Mouse (Mus musculus): ENCODE data around the gene Mum1. TPM values are rescaled to one million over a fixed set of nuclear protein-coding genes. Genes with fewer than 3 reads are reported as not detected.
A peak's percentile ranks its signal among the peaks of the same experiment; 100 is the strongest.

Gene Mum1
- total RNA-seq, 1 experiment from 2014 or later, result 37.9 TPM

DNA sequence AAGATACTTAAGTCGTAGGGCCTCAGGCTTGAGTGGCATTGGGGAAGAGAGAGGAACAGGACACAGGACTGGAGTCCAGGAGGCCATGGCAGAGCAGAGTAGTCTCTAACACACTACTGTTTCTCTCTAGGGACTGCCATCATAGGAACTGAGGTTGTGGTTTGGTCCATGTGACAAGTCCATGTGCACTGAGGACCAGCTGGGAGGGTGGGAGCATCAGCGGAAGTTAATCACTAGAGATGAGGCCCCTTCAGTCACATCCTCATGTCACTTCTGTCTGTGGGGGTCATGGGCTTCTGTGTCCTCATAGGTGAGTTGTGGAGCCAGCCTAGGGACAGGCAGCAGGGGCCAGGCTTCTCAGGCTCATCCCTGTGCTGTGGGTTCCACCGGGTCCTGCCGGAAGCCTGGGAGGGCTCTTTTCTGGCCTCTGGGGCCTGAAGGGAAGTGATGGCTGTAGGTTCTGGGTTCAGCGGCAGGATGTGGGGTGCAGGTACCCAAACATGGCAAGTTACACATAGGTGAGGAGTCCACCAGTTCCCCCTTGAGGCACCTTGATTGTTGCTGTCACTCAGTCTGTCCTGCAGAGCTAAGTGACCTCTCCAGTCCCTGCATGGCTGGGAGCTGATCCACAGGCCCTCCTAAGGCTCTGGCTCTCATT, 45.1 kb downstream of the Mum1 start:
- no peak for DNase-seq

DNA sequence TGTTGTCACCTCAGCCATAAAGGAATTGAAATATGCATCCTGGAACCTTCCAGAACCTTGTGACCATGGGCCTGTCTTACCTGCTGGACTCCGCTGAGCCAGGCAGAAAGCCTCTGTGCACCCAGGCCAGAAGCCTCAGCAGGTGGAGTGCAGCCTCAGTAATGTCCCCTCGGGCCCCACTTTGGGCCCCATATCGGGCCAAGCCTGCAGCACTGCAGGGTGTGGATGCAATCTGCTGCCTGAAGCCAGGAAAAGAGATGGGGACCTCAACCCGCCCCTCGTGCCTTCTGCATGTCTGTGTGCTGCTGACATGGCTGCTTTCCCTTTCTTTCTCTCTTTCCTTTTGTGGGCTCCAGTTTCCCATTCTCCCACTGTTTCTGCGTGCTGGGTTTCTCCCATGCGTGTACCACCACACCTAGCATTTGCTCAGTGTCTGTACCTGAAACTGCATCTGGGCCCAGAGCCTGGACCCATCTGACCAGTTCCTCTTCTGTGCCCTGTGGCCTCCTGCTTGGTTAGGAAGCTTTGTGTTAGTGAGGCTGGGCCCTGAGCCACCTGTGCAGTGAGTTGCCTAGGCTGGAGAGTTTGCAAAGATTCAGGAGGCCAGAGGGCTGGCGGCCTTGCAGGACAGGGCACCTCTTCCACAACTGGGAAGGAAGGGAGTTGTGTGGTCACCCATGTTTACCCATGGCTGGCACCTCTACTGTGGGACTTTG, 45.8 kb downstream of the Mum1 start:
- DNase-seq, result no peak

GRCm38 (mm10) chr10:80273847-80274246, 47.6 kb downstream of the Mum1 start:
- DNase-seq, result no peak

GRCm38 (mm10) chr10:80276238-80276637, 50.0 kb downstream of the Mum1 start:
- no peak for DNase-seq

DNA sequence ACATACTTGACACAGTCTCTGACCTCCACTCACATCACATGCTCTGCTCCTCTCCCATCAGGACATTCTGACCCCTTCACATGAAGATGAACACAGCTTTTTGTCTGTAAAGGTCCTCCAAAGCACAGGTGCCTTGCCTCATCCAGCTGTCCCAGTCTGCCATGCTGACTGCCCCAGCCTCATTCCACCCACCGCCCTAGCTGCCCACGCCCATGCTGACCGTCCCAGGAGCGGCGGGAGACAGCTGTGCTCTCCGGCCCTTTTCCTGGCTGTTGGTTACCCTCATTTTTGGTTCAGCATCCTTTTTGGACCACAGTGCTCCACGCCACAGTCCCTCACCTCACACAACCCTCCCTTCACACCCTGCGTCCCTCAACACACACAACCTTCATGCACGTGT, 52.2 kb downstream of the Mum1 start:
- DNase-seq, result no peak

- DNase-seq, result no peak
These were observed 53.0 kb downstream of the Mum1 start for GRCm38 (mm10) chr10:80279273-80279672.

GRCm38 (mm10) chr10:80281304-80281703, 55.1 kb downstream of the Mum1 start:
- peak; percentile 49 for DNase-seq

GRCm38 (mm10) chr10:80281921-80282371, 55.7 kb downstream of the Mum1 start:
- peak; percentile 59 for DNase-seq

- DNase-seq, result no peak
These were observed 56.5 kb downstream of the Mum1 start for GRCm38 (mm10) chr10:80282481-80283441.

DNA sequence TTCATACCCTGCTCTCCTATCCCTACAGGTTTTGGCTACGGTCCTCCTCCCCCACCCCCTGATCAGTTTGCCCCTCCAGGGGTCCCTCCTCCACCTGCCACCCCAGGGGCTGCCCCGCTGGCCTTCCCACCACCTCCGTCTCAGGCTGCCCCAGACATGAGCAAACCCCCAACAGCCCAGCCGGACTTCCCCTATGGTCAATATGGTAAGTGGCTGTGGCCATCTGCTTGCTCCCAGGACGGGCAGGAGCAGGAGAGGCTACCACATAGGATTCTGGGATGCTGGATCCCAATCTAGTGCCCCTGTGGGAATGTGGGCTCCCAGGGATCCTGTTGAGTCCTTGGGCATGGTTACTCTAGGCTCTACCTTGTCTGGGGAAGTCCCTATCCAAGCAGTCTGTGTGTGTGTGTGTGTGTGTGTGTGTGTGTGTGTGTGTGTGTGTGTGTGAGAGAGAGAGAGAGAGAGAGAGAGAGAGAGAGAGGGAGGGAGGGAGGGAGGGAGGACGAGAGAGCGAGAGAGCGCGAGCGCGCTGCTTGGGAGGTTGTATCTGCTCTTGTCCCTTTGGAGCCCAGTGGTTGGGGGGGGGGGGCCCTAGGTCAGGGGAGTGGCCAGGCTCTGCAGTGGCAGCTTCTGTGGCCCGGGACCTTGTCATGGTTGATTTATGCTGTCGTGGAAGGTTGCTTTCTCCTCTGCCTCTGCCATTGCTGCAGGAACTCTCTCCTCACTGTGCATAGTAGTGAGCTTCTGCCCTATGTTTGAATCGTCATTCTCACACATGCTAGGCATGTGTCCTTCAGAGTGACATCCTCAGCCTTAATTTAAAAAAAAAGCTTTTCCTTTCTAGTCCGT, 59.2 kb downstream of the Mum1 start:
- DNase-seq, result peak; percentile 56

DNA sequence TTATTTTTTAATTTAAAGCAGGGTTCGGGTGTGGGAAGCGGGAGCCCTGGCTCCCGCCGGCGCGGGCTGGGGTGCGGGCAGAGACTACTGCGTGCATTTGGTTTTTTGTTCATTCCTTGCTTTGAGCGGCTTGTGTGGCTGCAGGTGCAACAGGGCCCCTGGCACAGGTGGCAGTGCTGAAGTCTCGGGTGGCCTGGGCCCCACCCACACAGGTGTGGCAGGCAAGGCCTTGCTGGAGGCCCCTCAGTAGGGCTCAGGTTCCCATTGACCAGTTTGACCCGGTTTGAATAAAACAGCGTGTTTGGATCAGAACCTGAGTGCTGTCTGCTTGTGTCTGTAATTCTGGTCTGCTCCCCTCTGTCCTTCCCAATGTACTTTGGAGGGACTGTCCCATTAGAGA, 61.9 kb downstream of the Mum1 start:
- DNase-seq, result no peak

DNA sequence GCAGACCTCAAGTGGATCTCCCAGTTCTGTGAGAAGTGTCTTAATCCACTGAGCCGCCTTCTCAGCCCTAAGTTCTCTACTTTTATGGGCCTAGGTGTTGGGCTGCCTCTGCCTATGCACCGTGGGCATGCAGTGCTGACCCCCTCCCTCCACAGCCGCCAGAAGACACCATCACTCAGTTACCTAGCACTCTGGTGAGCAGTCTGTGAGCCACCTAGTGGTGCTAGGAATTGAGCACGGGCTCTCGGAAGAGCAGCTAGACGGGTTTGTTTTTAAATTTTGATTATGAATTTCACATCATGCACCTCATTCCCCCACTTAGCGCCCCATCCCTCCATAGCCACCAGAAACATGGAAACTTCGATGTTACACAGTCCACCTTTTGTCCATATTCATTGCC, 62.4 kb downstream of the Mum1 start:
- DNase-seq, result no peak

DNA sequence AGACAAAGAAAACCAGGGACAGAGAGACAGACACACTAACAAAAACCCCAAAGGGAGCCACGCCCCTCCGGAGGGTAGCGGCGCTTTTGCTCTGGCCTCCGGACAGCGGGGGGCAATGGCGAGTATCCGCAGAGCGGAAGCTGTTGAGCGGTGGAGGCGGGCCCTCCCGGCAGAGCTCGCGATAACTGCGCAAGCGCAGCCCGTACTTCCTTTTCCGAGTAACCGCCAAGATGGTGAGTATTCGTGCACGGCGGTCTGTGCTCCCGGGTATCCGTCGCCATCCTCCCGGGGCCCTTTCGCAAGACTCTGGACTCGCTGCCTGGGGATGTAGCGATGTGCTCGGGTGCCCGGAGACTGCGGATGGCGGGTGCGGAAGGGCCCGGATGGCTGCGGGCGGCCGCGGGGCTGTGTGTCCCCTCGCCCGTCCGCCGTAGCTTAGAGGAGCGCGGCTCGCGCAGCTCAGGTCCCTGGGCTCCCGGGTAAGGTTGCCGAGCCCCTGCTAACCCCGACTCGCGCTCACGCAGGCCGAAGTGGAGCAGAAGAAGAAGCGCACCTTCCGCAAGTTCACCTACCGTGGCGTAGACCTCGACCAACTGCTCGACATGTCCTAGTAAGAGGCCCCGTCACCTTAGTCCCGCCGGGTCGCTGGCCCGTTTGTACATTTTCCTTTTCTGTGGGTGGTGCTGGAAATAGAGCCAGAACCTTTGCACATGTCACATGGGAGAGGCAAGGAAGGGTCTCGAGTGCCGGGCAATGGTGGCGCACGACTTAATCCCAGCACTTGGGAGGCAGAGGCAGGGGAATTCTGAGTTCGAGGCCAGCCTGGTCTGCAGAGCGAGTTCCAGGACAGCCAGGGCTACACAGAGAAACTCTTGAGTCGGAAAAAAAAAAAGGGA, 66.3 kb downstream of the Mum1 start, which contains the start of gene Rps15:
Gene Rps15, plus strand, starts transcription at position 203 of the 896 bp plus-strand sequence.
- peak; percentile 95 for DNase-seq

DNA sequence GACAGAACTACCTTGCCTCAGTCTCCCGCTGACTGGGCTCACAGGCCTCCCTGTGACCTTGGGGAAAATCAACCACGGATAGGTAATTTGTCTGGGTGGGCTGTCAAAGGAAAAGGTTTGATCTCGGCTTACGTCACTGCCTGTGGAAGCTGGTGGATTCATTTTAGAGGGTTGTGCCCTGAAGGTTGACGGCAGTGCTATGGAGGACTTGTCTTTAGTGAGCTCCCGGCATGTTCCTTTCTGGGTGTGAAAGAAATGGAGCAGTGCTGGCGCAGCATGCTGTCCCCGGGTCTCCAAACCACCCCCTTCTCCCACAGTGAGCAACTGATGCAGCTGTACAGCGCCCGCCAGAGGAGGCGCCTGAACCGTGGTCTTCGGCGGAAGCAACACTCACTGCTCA, 67.1 kb downstream of the Mum1 start:
- no peak for DNase-seq

Small RNAs within 50 kb of the gene (microRNA-seq; reads per million reads assigned to microRNA genes)
- gene Mir6911, result 0 to 0.34 reads per million in 2 experiments

Other genes starting within 250 kb of the Mum1 start
- 159 and 161 TPM in 2 replicates for gene Tmem259, start 242.1 kb upstream of the Mum1 start, total RNA-seq (2021)
- gene Cnn2, start 237.8 kb upstream of the Mum1 start, total RNA-seq (2021), result 28.3 and 29.8 TPM in 2 replicates
- gene Abca7, start 229.9 kb upstream of the Mum1 start, total RNA-seq (2021), result 24.2 and 29.1 TPM in 2 replicates
- 3.7 and 4.3 TPM in 2 replicates for gene Arhgap45, start 209.8 kb upstream of the Mum1 start, total RNA-seq (2021)
- gene Polr2e, start 186.6 kb upstream of the Mum1 start, total RNA-seq (2021), result 84.3 and 101 TPM in 2 replicates
- gene Gpx4, start 179.3 kb upstream of the Mum1 start, total RNA-seq (2021), result 977 and 1,201 TPM in 2 replicates
- 66.1 and 73.2 TPM in 2 replicates for gene Sbno2, start 120.9 kb upstream of the Mum1 start, total RNA-seq (2021)
- gene Stk11, start 110.6 kb upstream of the Mum1 start, total RNA-seq (2021), result 154 TPM in 2 replicates
- 460 and 592 TPM in 2 replicates for gene Atp5d, start 87.8 kb upstream of the Mum1 start, total RNA-seq (2021)
- 45.4 and 67.9 TPM in 2 replicates for gene Cbarp, start 85.6 kb upstream of the Mum1 start, total RNA-seq (2021)
- gene Midn, start 78.2 kb upstream of the Mum1 start, total RNA-seq (2021), result 74.1 and 97.4 TPM in 2 replicates
- gene Cirbp, start 60.4 kb upstream of the Mum1 start, total RNA-seq (2021), result 49.9 and 142 TPM in 2 replicates
- 15.6 and 16.7 TPM in 2 replicates for gene 1600002K03Rik, start 53.5 kb upstream of the Mum1 start, total RNA-seq (2021)
- 2.7 and 5.2 TPM in 2 replicates for gene Efna2, start 47.0 kb upstream of the Mum1 start, total RNA-seq (2021)
- 238 and 243 TPM in 2 replicates for gene Ndufs7, start 22.7 kb downstream of the Mum1 start, total RNA-seq (2021)
- gene Gamt, start 34.6 kb downstream of the Mum1 start, total RNA-seq (2021), result 326 and 398 TPM in 2 replicates
- gene Dazap1, start 35.1 kb downstream of the Mum1 start, total RNA-seq (2021), result 111 and 117 TPM in 2 replicates
- gene Rps15, start 66.0 kb downstream of the Mum1 start, total RNA-seq (2021), result 1,145 and 1,195 TPM in 2 replicates
- gene Apc2, start 69.5 kb downstream of the Mum1 start, total RNA-seq (2021), result 1.4 and 3.2 TPM in 2 replicates
- 31.7 and 33.5 TPM in 2 replicates for gene 2310011J03Rik, start 94.1 kb downstream of the Mum1 start, total RNA-seq (2021)
- 3.0 and 4.3 TPM in 2 replicates for gene Pcsk4, start 103.1 kb downstream of the Mum1 start, total RNA-seq (2021)
- gene Reep6, start 103.5 kb downstream of the Mum1 start, total RNA-seq (2021), result 8.0 and 12.8 TPM in 2 replicates
- 8.9 and 10.4 TPM in 2 replicates for gene Adamtsl5, start 122.0 kb downstream of the Mum1 start, total RNA-seq (2021)
- 0.15 TPM in 1 of 2 replicates, not detected in the other for gene Plk5, start 130.0 kb downstream of the Mum1 start, total RNA-seq (2021)
- gene Mex3d, start 161.2 kb downstream of the Mum1 start, total RNA-seq (2021), result 18.3 and 21.7 TPM in 2 replicates
- 127 and 139 TPM in 2 replicates for gene Mbd3, start 173.1 kb downstream of the Mum1 start, total RNA-seq (2021)
- gene Uqcr11, start 180.4 kb downstream of the Mum1 start, total RNA-seq (2021), result 728 and 779 TPM in 2 replicates
- 63.1 and 84.1 TPM in 2 replicates for gene Tcf3, start 207.2 kb downstream of the Mum1 start, total RNA-seq (2021)

Data from adrenal gland, postnatal 25 days (tissue).